Mouse (Mus musculus) left cerebral cortex, adult 9 months (tissue): ENCODE measurements at regions not wholly inside any gene's neighbourhood (a gene's known extent, or its start where the extent isn't known, plus 50 kb on each side); places are given as distances from the start of the nearest gene placed in this dataset.
"Not testable (repeated sequence)": the region's sequence is repeated elsewhere in the genome, so short reads cannot be mapped to it uniquely, and the experiment has no call there.

ENCODE experiments used
- DNase-seq, 2 experiments: peaks; one replicate each; pipeline ENCODE4 v3.0.0; 2022; ENCODE audit warnings: low spot score in 2 of 2

GRCm38 (mm10) chr16:12699557-12699956 is 409.9 kb upstream of the Ercc4 start:
- no peak for DNase-seq

GRCm38 (mm10) chr16:12700088-12700487 is 409.4 kb upstream of the Ercc4 start:
- no peak for DNase-seq

DNA sequence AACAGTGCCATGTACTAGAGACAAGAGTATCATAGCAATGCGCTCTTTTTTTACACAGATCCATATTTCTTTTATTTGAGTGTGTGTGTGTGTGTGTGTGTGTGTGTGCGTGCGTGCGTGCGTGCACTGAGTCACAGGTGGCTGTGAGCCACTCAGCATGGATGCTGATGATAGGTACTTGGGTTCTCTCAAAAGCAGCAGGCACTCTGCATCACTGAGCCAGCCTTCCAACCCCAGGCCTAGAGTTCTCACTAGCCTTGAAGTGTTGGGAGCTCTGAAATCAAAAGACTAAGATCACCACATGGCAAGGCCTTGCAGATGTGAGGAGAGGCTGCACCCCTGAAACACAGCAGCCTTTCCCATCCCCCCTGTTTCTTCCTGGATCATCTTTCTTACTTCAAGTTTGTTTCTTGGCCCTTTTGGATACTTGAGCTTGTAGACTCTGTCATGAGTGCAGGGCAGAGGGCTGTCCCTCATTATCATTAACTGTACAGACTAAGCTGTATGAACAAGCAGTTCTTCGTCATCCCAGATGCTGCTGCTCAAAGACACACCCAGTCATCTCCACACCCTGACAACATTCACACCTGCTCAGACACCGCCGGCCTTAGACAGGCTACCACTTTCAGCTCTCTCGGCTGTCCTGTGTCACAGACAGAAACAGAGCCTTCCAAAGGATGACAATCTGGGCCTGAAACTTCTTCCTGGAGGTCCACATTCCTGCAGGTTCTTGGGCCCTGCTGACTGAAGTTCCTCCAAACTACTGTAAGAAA is 405.5 kb upstream of the Ercc4 start:
- no peak for DNase-seq

- DNase-seq, result no peak
Measured at GRCm38 (mm10) chr16:12706907-12707306, 402.6 kb upstream of the Ercc4 start.

- not testable (repeated sequence) for DNase-seq
Measured at GRCm38 (mm10) chr16:12721368-12721767, 388.1 kb upstream of the Ercc4 start.

GRCm38 (mm10) chr16:12726043-12726442 is 383.4 kb upstream of the Ercc4 start:
- DNase-seq, result no peak

DNA sequence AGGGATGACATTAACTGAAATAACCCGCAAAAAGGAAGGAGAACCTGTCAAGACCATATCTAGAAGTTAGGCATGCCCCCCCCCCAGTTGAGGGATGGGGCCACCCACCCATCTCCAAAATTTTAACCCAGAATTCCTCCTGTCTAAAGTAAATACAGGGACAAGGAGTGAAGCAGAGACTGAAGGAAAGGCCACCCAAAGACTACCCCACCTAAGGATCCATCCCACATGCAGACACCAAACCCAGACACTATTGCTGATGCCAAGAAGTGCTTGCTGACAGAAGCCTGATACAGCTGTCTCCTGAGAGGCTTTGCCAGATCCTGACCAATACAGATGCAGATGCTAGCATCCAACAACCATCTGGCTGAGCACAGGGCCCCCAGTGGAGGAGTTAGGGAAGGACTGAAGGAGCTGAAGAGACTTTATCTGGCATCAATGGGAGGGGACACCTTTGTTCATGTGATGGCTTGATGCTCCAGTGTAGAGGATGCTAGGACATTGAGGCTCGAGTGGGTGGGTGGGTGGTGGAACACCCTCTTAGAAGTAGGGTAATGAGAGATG is 379.2 kb upstream of the Ercc4 start:
- DNase-seq, result not testable (repeated sequence)

GRCm38 (mm10) chr16:12731588-12731987 is 377.9 kb upstream of the Ercc4 start:
- no peak for DNase-seq

GRCm38 (mm10) chr16:12742472-12742871 is 367.0 kb upstream of the Ercc4 start:
- no peak for DNase-seq

GRCm38 (mm10) chr16:12753181-12753580 is 356.3 kb upstream of the Ercc4 start:
- DNase-seq, result no peak

DNA sequence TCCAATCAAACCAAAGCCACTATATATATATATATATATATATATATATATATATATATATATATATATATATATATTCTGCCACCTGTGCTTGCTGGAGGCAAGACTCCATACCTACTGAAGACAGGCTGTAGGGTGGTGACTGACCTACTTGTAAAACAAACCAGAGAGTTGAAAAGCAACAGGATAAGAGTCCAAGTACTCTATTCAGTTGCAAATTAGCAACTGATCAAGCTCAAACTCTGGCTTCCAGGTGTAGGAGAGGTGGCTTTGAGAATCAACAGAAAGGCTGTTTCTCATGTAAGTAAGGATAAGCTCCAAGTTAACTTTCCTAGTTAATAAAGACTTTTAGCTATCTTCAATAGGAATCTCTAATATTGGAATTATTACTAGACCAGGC is 355.1 kb upstream of the Ercc4 start:
- DNase-seq, result no peak

GRCm38 (mm10) chr16:12758594-12758993 is 350.9 kb upstream of the Ercc4 start:
- DNase-seq, result no peak

DNA sequence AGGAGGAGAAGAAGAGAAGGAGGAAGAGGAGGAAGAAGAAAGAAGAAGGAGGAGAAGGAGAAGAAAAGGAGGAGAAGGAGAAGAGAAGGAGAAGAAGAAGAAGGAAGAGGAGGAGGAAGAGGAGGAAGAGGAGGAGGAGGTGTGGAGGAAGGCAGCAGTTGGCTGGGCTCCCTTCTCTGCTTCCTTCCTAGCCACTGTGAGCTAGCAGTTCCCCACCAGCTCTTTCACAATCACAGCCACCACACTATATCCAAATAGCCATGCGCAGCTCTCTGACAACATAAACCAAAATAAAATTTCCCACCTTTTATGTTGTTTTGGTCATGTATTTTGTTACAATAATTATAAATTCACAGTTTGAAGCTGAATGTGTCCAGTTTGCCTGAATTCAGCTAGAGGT is 345.3 kb upstream of the Ercc4 start:
- no peak for DNase-seq

DNA sequence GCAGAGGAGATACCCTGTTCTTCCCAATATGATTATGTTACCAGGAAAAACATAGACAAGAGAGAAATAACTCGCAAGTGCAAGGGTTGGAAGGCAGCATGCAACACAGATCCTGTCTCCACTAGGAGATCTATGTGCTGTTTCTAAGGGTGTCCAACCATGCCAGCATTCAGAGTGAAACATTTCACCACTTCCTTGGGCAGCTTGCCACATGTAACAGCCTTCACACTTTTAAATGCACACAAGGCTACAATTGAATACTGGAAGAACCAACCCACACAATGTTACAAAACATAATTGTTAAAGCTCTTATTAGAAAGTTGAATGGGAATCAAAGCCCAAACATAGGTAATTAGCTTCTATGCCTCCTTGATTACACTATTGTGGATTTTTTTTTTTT is 344.9 kb upstream of the Ercc4 start:
- peak in 1 of 2 experiments; percentile 64 for DNase-seq

GRCm38 (mm10) chr16:12766846-12767245 is 342.6 kb upstream of the Ercc4 start:
- DNase-seq, result no peak

GRCm38 (mm10) chr16:12768161-12768895 is 341.2 kb upstream of the Ercc4 start:
- DNase-seq, result no peak

DNA sequence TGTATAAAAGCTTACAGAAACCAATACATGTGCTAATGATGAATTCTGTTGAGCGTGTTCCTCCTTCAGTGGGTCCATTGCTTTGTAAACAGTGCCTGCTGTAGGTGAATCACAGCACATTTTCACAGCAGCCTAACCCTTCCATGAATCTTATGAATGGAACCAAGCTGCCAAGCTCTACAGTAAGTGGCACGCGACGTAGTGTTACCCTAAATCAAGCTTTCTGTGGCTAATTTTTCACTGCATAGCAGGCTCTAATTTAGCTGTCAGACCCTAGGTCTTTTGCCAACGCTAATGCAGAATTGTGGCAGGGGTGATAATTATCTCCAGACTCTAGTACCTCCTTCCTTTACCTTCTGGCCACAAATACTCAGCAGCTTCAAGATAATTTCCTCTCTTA is 339.0 kb upstream of the Ercc4 start:
- no peak for DNase-seq

GRCm38 (mm10) chr16:12772535-12772934 is 336.9 kb upstream of the Ercc4 start:
- no peak for DNase-seq

GRCm38 (mm10) chr16:12775876-12776275 is 333.6 kb upstream of the Ercc4 start:
- no peak for DNase-seq

DNA sequence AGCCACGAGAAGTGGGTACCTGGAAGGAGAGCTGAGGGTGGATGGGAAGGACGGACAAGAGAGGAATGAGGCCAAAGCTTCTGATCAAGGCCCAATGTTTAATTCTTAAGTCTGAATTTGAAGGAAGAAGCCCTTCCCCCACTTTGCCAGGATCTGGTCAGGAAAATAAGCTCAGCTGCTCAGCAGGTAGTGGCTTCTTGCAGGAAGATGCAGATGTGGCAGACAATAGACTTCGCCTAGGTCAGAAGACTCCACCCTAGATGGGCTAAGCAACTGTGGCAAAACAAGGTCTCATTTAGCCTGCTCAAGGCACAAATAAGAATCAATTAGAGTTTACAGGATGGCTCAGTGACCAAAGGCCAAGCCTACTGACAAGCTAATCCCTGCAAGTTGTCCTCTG is 330.4 kb upstream of the Ercc4 start:
- DNase-seq, result no peak

GRCm38 (mm10) chr16:12780635-12781034 is 328.8 kb upstream of the Ercc4 start:
- no peak for DNase-seq

GRCm38 (mm10) chr16:12785828-12786227 is 323.7 kb upstream of the Ercc4 start:
- no peak for DNase-seq

GRCm38 (mm10) chr16:12798523-12798922 is 311.0 kb upstream of the Ercc4 start:
- DNase-seq, result no peak
